Mouse (Mus musculus): ENCODE measurements at regions not wholly inside any gene's neighbourhood (a gene's known extent, or its start where the extent isn't known, plus 50 kb on each side); places are given as distances from the start of the nearest gene placed in this dataset.

- no peak for ATAC-seq (replicated peaks; ENCODE audit: low read depth, poor library complexity, severe bottlenecking)
Observed at GRCm38 (mm10) chrX:95291676-95292075, 95.0 kb upstream of the Arhgef9 start.

GRCm38 (mm10) chrX:95282038-95282437, 85.4 kb upstream of the Arhgef9 start:
- ATAC-seq (replicated peaks; ENCODE audit: low read depth, poor library complexity, severe bottlenecking), result peak; percentile 100

GRCm38 (mm10) chrX:95253517-95253916, 56.9 kb upstream of the Arhgef9 start:
- 0 out of 2 replicates have a peak, but pooled peaks have one; percentile 45 for ATAC-seq (replicated peaks; ENCODE audit: low read depth, poor library complexity, severe bottlenecking)

Measured in common myeloid progenitor, adult 5-6 weeks (primary cell).